ENCODE assay signal across 9 mouse cellular contexts in genomic region chr5:150032075-150032492, GRCm38 (mm10). TPM values are rescaled to one million over a fixed set of nuclear protein-coding genes. Genes with fewer than 3 reads are reported as not detected.
DNase-seq lines count a peak whose midpoint lies in the region; ATAC-seq lines count a peak whose summit lies in the region.
"Had no signal": no experiment of that assay in that cellular context is flagged by ENCODE, and none has a peak within 500 bp of the region (broad histone marks: within the 10 kb centered on the region; RNA-seq: fewer than 3 reads in every experiment).

No protein-coding gene starts in this region.

- no peaks in the 10 kb centered on the region for H3K36me3 ChIP-seq in liver, embryonic 11.5 days (ENCODE audit: control insufficient read depth, insufficient read depth, low read length)
- H3K36me3 ChIP-seq: liver, embryonic 13.5 days had no signal

- no peak for ATAC-seq in liver, embryonic 11.5 days (replicated peaks; ENCODE audit: low FRiP score)

- H3K4me1 ChIP-seq in liver, embryonic 11.5 days (replicated peaks; ENCODE audit: control insufficient read depth, insufficient read depth, low read length): no peaks in the 10 kb centered on the region
- H3K4me1 ChIP-seq: liver, embryonic 13.5 days had no signal

- no peaks in the 10 kb centered on the region for H3K9me3 ChIP-seq in liver, embryonic 11.5 days (ENCODE audit: control insufficient read depth, low read length)
- H3K9me3 ChIP-seq: liver, embryonic 13.5 days had no signal

- H3K4me3 ChIP-seq in liver, embryonic 11.5 days (ENCODE audit: low read depth, low read length): no peak overlapping the region
- H3K4me3 ChIP-seq: liver, embryonic 13.5 days had no signal

- no peak overlapping the region for H3K27ac ChIP-seq in liver, embryonic 11.5 days (ENCODE audit: low read depth, low read length)
- H3K27ac ChIP-seq: liver, embryonic 13.5 days had no signal

- 58% methylated on average over 3 of the region's 3 CpGs for WGBS in liver, embryonic 11.5 days

- no peaks in the 10 kb centered on the region for H3K27me3 ChIP-seq in liver, embryonic 11.5 days (replicated peaks; ENCODE audit: control insufficient read depth, insufficient read depth, low read length)
- H3K27me3 ChIP-seq: liver, embryonic 13.5 days had no signal

- H3K4me2 ChIP-seq in liver, embryonic 11.5 days: no peak overlapping the region
- H3K4me2 ChIP-seq: liver, embryonic 13.5 days had no signal

- intact Hi-C loops in left cerebral cortex, postnatal 4 days (cut with DNase I): no loop called here

- H3K9ac ChIP-seq in liver, embryonic 11.5 days (ENCODE audit: low read depth, low read length): no peak overlapping the region
- H3K9ac ChIP-seq: liver, embryonic 13.5 days had no signal

- DNase-seq in adrenal gland, postnatal 14 days: peak; percentile 58
- no peak for DNase-seq in adrenal gland, adult 8-10 months
- DNase-seq in left cerebral cortex, postnatal 4 days: peak; percentile 76
- DNase-seq in left cerebral cortex, adult 18-20 months (ENCODE audit: low spot score in 2 of 2): no peak
- DNase-seq in gastrocnemius, adult 8-10 months (ENCODE audit: low spot score in 2 of 2): peak; percentile 47 to 63
- peak; percentile 36 for DNase-seq in kidney, postnatal 10 days
- no peak for DNase-seq in liver, embryonic 11.5 days (ENCODE audit: low spot score)
- DNase-seq in thymus, postnatal 25 days: no peak
- DNase-seq: liver, embryonic 13.5 days had no signal

RNA-seq across cellular contexts. Expression of gene Rxfp2, which starts 13.6 kb away (rescaled TPM):
- total RNA-seq in adrenal gland, postnatal 14 days (2021): 0.22 TPM in 1 of 2 replicates, not detected in the other
- total RNA-seq in adrenal gland, adult 8-10 months (2022): not detected
- total RNA-seq in left cerebral cortex, postnatal 4 days (2021): 1 to 10 TPM; 1.4 to 1.5 TPM
- total RNA-seq in left cerebral cortex, adult 18-20 months (2021): 1 to 10 TPM; 1.1 to 1.2 TPM
- total RNA-seq in gastrocnemius, adult 8-10 months (2022): not detected
- polyA plus RNA-seq in liver, embryonic 11.5 days (2014; fragmentation: Nextera tagmentation; extraction: Ambion mirVana): 1.0 TPM in 2 replicates

Comparison
In these comparisons a context has a peak if more than half of its experiments do, and no peak if none do; other contexts are left out.
1. DNase-seq: peak in adrenal gland, postnatal 14 days (single experiment), left cerebral cortex, postnatal 4 days (single experiment), gastrocnemius, adult 8-10 months (2 of 2) and kidney, postnatal 10 days (single experiment); none in adrenal gland, adult 8-10 months (single experiment), left cerebral cortex, adult 18-20 months (0 of 2), liver, embryonic 11.5 days (single experiment) and thymus, postnatal 25 days (single experiment).